Mouse (Mus musculus) MN1 (cell line): ENCODE measurements around the gene AU021092.
"Not testable (repeated sequence)": the region's sequence is repeated elsewhere in the genome, so short reads cannot be mapped to it uniquely, and the experiment has no call there.

Experiments
- DNase-seq: peaks from one replicate; pipeline ENCODE4 v3.0.0-alpha.2; 2016; ENCODE audit warnings: low spot score

AU021092 gene

GRCm38 (mm10) chr16:5222140-5222539, at the start of gene AU021092:
Gene AU021092 (minus strand): TSS chr16:5222299.
- DNase-seq, result no peak

GRCm38 (mm10) chr16:5271411-5272035, 49.4 kb upstream of the AU021092 start:
- DNase-seq, result no peak

- no peak for DNase-seq
Observed at GRCm38 (mm10) chr16:5263926-5264325, 41.8 kb upstream of the AU021092 start.

- no peak for DNase-seq
Observed at GRCm38 (mm10) chr16:5263156-5263555, 41.1 kb upstream of the AU021092 start.

- peak; percentile 98 for DNase-seq
Observed at GRCm38 (mm10) chr16:5255779-5256496, 33.8 kb upstream of the AU021092 start, which contains the start of gene Eef2kmt. Gene Eef2kmt (minus strand): TSS chr16:5255983.

- peak; percentile 30 for DNase-seq
Observed at GRCm38 (mm10) chr16:5255081-5255740, 33.1 kb upstream of the AU021092 start.

- peak; percentile 85 for DNase-seq
Observed at GRCm38 (mm10) chr16:5254346-5255025, 32.4 kb upstream of the AU021092 start.

GRCm38 (mm10) chr16:5252260-5252659, 30.2 kb upstream of the AU021092 start:
- no peak for DNase-seq

- DNase-seq, result no peak
Observed at GRCm38 (mm10) chr16:5250891-5251290, 28.8 kb upstream of the AU021092 start.

GRCm38 (mm10) chr16:5244411-5244810, 22.3 kb upstream of the AU021092 start:
- peak; percentile 61 for DNase-seq

GRCm38 (mm10) chr16:5242882-5243281, 20.8 kb upstream of the AU021092 start:
- DNase-seq, result no peak

GRCm38 (mm10) chr16:5242355-5242754, 20.3 kb upstream of the AU021092 start:
- DNase-seq, result no peak

GRCm38 (mm10) chr16:5233418-5234313, 11.6 kb upstream of the AU021092 start, which contains the start of gene Alg1:
Gene Alg1 (plus strand): TSS chr16:5233621.
- peak; percentile 96 for DNase-seq

- DNase-seq, result no peak
Observed at GRCm38 (mm10) chr16:5232982-5233381, 10.9 kb upstream of the AU021092 start.

GRCm38 (mm10) chr16:5228103-5228502, 6.0 kb upstream of the AU021092 start:
- DNase-seq, result not testable (repeated sequence)

- not testable (repeated sequence) for DNase-seq
Observed at GRCm38 (mm10) chr16:5227501-5227900, 5.4 kb upstream of the AU021092 start.

GRCm38 (mm10) chr16:5226534-5226933, 4.4 kb upstream of the AU021092 start:
- not testable (repeated sequence) for DNase-seq

GRCm38 (mm10) chr16:5221403-5221802, 696 bp downstream of the AU021092 start:
- DNase-seq, result no peak

- no peak for DNase-seq
Observed at GRCm38 (mm10) chr16:5217341-5218133, 4.6 kb downstream of the AU021092 start.

GRCm38 (mm10) chr16:5216686-5217085, 5.4 kb downstream of the AU021092 start:
- no peak for DNase-seq
